ENCODE assay signal across 11 mouse cellular contexts in genomic region chr10:25082930-25083329, GRCm38 (mm10).
DNase-seq lines count a peak whose midpoint lies in the region; ATAC-seq lines count a peak whose summit lies in the region.
"Had no signal": no experiment of that assay in that cellular context is flagged by ENCODE, and none has a peak within 500 bp of the region (broad histone marks: within the 10 kb centered on the region; RNA-seq: fewer than 3 reads in every experiment).

No protein-coding gene starts in this region.

- no peak overlapping the region for H3K4me2 ChIP-seq in hindbrain, embryonic 14.5 days (replicated peaks)
- no peak overlapping the region for H3K4me2 ChIP-seq in hindbrain, embryonic 13.5 days
- H3K4me2 ChIP-seq in liver, embryonic 16.5 days (ENCODE audit: low read depth, low read length): peak overlapping the region; percentile 5; the same call in 1 of the 2 replicates
- H3K4me2 ChIP-seq in heart, embryonic 12.5 days: no peak overlapping the region

- 57% methylated on average over 10 of the region's 10 CpGs for WGBS in hindbrain, embryonic 14.5 days
- WGBS in hindbrain, embryonic 13.5 days: 62% methylated on average over 10 of the region's 10 CpGs
- 62% methylated on average over 10 of the region's 10 CpGs for WGBS in liver, embryonic 16.5 days (ENCODE audit: insufficient replicate concordance)
- 49% methylated on average over 10 of the region's 10 CpGs for WGBS in heart, embryonic 12.5 days

- no peak overlapping the region for H3K9ac ChIP-seq in hindbrain, embryonic 14.5 days
- H3K9ac ChIP-seq in hindbrain, embryonic 13.5 days: no peak overlapping the region
- no peak overlapping the region for H3K9ac ChIP-seq in liver, embryonic 16.5 days (ENCODE audit: low read depth, low read length)
- H3K9ac ChIP-seq in heart, embryonic 12.5 days: no peak overlapping the region
- H3K9ac ChIP-seq: liver, embryonic 14.5 days had no signal

- no peaks in the 10 kb centered on the region for H3K9me3 ChIP-seq in hindbrain, embryonic 14.5 days (ENCODE audit: control insufficient read depth, low read length)
- H3K9me3 ChIP-seq in hindbrain, embryonic 13.5 days: no peaks in the 10 kb centered on the region
- H3K9me3 ChIP-seq in liver, embryonic 16.5 days (replicated peaks; ENCODE audit: control insufficient read depth, low read length): no peaks in the 10 kb centered on the region
- H3K9me3 ChIP-seq in heart, embryonic 12.5 days (replicated peaks): no peaks in the 10 kb centered on the region

- no peak for DNase-seq in hindbrain, embryonic 14.5 days (ENCODE audit: low spot score)
- peak; percentile 96 for DNase-seq in brain, adult 2 months (ENCODE audit: low read depth, low spot score)
- DNase-seq in cerebellum, postnatal 36 days: peak; percentile 71 to 85
- DNase-seq in ovary, adult 18-20 months (ENCODE audit: low spot score): no peak
- DNase-seq: right cerebral cortex, postnatal 4 days; thymus, postnatal 4 days had no signal

- no peaks in the 10 kb centered on the region for H3K36me3 ChIP-seq in hindbrain, embryonic 14.5 days (replicated peaks; ENCODE audit: control insufficient read depth, insufficient read depth)
- H3K36me3 ChIP-seq in hindbrain, embryonic 13.5 days: no peaks in the 10 kb centered on the region
- no peaks in the 10 kb centered on the region for H3K36me3 ChIP-seq in liver, embryonic 16.5 days (ENCODE audit: control insufficient read depth, insufficient read depth)
- no peaks in the 10 kb centered on the region for H3K36me3 ChIP-seq in heart, embryonic 12.5 days

- H3K4me1 ChIP-seq in hindbrain, embryonic 14.5 days (replicated peaks; ENCODE audit: control insufficient read depth, insufficient read depth, low read length): no peaks in the 10 kb centered on the region
- H3K4me1 ChIP-seq in hindbrain, embryonic 13.5 days (replicated peaks): peaks cover 5% of the 10 kb centered on the region
- H3K4me1 ChIP-seq in liver, embryonic 16.5 days (ENCODE audit: control insufficient read depth, low read depth, low read length): no peaks in the 10 kb centered on the region
- no peaks in the 10 kb centered on the region for H3K4me1 ChIP-seq in heart, embryonic 12.5 days (replicated peaks)

- no peaks in the 10 kb centered on the region for H3K27me3 ChIP-seq in hindbrain, embryonic 14.5 days (ENCODE audit: control insufficient read depth, insufficient read depth, low read length)
- H3K27me3 ChIP-seq in hindbrain, embryonic 13.5 days: no peaks in the 10 kb centered on the region
- no peaks in the 10 kb centered on the region for H3K27me3 ChIP-seq in liver, embryonic 16.5 days (ENCODE audit: control insufficient read depth, insufficient read depth, low read depth, low read length)
- H3K27me3 ChIP-seq in heart, embryonic 12.5 days (replicated peaks): no peaks in the 10 kb centered on the region

- no peak for ATAC-seq in hindbrain, embryonic 14.5 days (ENCODE audit: low FRiP score)
- ATAC-seq in hindbrain, embryonic 13.5 days (ENCODE audit: low FRiP score): no peak
- peak; percentile 82 for ATAC-seq in liver, embryonic 16.5 days (ENCODE audit: low read depth)
- ATAC-seq in monocyte, adult 5-6 weeks (replicated peaks; ENCODE audit: insufficient number of reproducible peaks, low FRiP score, low TSS enrichment, poor library complexity, severe bottlenecking): no peak
- ATAC-seq in heart, embryonic 12.5 days (ENCODE audit: insufficient number of reproducible peaks, low FRiP score): no peak

- H3K4me3 ChIP-seq in hindbrain, embryonic 14.5 days (replicated peaks; ENCODE audit: low read length): no peak overlapping the region
- H3K4me3 ChIP-seq in hindbrain, embryonic 13.5 days: no peak overlapping the region
- H3K4me3 ChIP-seq in liver, embryonic 16.5 days (ENCODE audit: low read depth, low read length): no peak overlapping the region
- H3K4me3 ChIP-seq in heart, embryonic 12.5 days: no peak overlapping the region

- H3K27ac ChIP-seq in hindbrain, embryonic 14.5 days: 0 out of 2 replicates have a peak overlapping the region, but pooled peaks have one; percentile 32
- no peak overlapping the region for H3K27ac ChIP-seq in hindbrain, embryonic 13.5 days
- H3K27ac ChIP-seq in liver, embryonic 16.5 days (ENCODE audit: low read length): peak overlapping the region; percentile 47; the same call in 1 of the 2 replicates
- H3K27ac ChIP-seq in heart, embryonic 12.5 days (ENCODE audit: poor library complexity, severe bottlenecking): no peak overlapping the region
- H3K27ac ChIP-seq: liver, embryonic 14.5 days had no signal

Comparison
In these comparisons a context has a peak if more than half of its experiments do, and no peak if none do; other contexts are left out.
1. H3K27ac ChIP-seq: peak in hindbrain, embryonic 14.5 days (single experiment) and liver, embryonic 16.5 days (single experiment); none in hindbrain, embryonic 13.5 days (single experiment) and heart, embryonic 12.5 days (single experiment).
2. DNase-seq: peak in brain, adult 2 months (single experiment) and cerebellum, postnatal 36 days (2 of 2); none in hindbrain, embryonic 14.5 days (single experiment) and ovary, adult 18-20 months (single experiment).